Mouse (Mus musculus) neural tube, embryonic 11.5 days (tissue): ENCODE measurements at regions not wholly inside any gene's neighbourhood (a gene's known extent, or its start where the extent isn't known, plus 50 kb on each side); places are given as distances from the start of the nearest gene placed in this dataset.

ENCODE experiments used
- ATAC-seq: fragments of 200-750 bp; cut with Nextera tagmentation; 2 replicates; pipeline ENCODE4 v1.8.0; 2017; ENCODE audit warnings: moderate number of reproducible peaks, mild to moderate bottlenecking, moderate TSS enrichment, moderate library complexity; ENCODE audit not compliant: insufficient read depth, low FRiP score, low TSS enrichment
- DNase-seq: peaks from one replicate; pipeline ENCODE4 v3.0.0-alpha.2; 2015; ENCODE audit warnings: low spot score
- H3K27ac ChIP-seq: fragments of 300-500 bp; sonication (generic); 2 replicates; pipeline ENCODE4 v1.5.1; 2014; ENCODE audit warnings: low read depth, mild to moderate bottlenecking, low read length
- H3K27me3 ChIP-seq: fragments of 300-500 bp; sonication (generic); 2 replicates; pipeline ENCODE4 v1.6.1; 2014; ENCODE audit warnings: mild to moderate bottlenecking, low read length, mixed read lengths; ENCODE audit not compliant: control insufficient read depth, insufficient read depth
- H3K36me3 ChIP-seq: fragments of 300-500 bp; sonication (generic); 2 replicates; pipeline ENCODE4 v1.6.1; 2014; ENCODE audit warnings: mild to moderate bottlenecking, low read length, moderate library complexity, mixed read lengths; ENCODE audit not compliant: control insufficient read depth, insufficient read depth
- H3K4me1 ChIP-seq: fragments of 300-500 bp; sonication (generic); 2 replicates; pipeline ENCODE4 v1.6.1; 2014; ENCODE audit warnings: low read length, mixed read lengths; ENCODE audit not compliant: control insufficient read depth, insufficient read depth
- H3K4me2 ChIP-seq: fragments of 300-500 bp; sonication (generic); 2 replicates; pipeline ENCODE4 v1.6.1; 2014; ENCODE audit warnings: low read depth, mild to moderate bottlenecking, moderate library complexity
- H3K4me3 ChIP-seq: fragments of 300-500 bp; sonication (generic); 2 replicates; pipeline ENCODE4 v1.5.1; 2014; ENCODE audit warnings: low read depth, low read length
- H3K9ac ChIP-seq: fragments of 300-500 bp; sonication (generic); 2 replicates; pipeline ENCODE4 v1.6.1; 2014; ENCODE audit warnings: mild to moderate bottlenecking, low read length
- H3K9me3 ChIP-seq: fragments of 300-500 bp; sonication (generic); 2 replicates; pipeline ENCODE4 v1.6.1; 2016; ENCODE audit warnings: low read length; ENCODE audit not compliant: control insufficient read depth
- WGBS: fragments of 180-500 bp; shearing (Covaris S2); extraction: QIAGEN DNeasy Blood & Tissue Kit; methylation state at CpG from one replicate; pipeline ENCODE4 v1.1.7; 2014; 5-methylcytosine and 5-hydroxymethylcytosine counted together

DNA sequence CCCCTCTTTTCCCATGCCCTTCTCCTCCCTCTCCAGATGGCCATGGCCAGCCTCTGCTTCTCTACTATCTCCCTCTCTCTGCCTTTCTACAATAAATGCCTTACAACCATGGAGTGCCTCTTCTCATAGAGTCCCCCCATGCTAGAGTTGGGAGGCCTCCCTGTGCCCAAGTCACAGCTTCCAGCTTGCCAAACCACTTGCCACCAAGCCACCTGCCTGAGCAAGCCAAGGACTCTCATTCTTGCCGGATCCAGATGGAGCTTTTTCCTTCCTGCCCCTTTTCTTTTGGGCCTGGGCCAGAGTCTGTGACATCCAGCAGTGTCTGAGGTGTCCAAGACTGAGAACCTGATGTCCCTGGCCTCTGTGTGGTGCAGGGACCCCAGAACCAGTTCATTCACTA, 367.4 kb upstream of the Arhgap42 start:
- Histone ChIP-seq H3K36me3 (no peaks in the 10 kb centered on the region), H3K4me1 (no peaks in the 10 kb centered on the region), H3K4me3 (no peak overlapping the region), H3K4me2 (no peak overlapping the region), H3K9ac (no peak overlapping the region), H3K9me3 (no peaks in the 10 kb centered on the region), H3K27ac (no peak overlapping the region), H3K27me3 (no peaks in the 10 kb centered on the region)
- WGBS = 100% methylated on average over 1 of the region's 1 CpGs
- DNase-seq = no peak
- no peak for ATAC-seq

DNA sequence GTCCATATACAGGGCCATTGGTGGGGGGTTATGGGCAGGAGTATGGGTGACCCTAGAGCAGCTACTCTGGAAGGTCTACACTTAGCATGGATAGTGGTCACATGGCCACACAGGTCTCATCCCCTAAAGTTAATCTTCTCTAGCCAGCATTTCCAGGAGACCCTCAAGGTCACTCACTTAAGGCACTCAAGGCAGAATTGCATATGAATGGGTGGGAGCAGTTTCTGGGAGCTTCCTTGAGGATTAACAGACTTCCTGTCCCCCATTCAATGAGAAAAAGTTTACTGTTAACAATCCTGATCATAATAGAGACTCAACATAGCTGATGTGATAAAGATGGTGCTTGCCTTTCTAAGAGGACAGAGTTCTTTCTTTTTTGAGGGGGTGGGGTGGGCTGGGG, 352.4 kb upstream of the Arhgap42 start:
- Histone ChIP-seq H3K9me3 (no peaks in the 10 kb centered on the region), H3K9ac (no peak overlapping the region), H3K27ac (no peak overlapping the region), H3K4me2 (no peak overlapping the region), H3K4me3 (no peak overlapping the region), H3K4me1 (no peaks in the 10 kb centered on the region), H3K27me3 (no peaks in the 10 kb centered on the region), H3K36me3 (no peaks in the 10 kb centered on the region)
- no peak for ATAC-seq
- no peak for DNase-seq

- Histone ChIP-seq H3K9me3 (no peaks in the 10 kb centered on the region), H3K4me1 (no peaks in the 10 kb centered on the region), H3K4me3 (no peak overlapping the region), H3K27ac (no peak overlapping the region), H3K36me3 (no peaks in the 10 kb centered on the region), H3K27me3 (no peaks in the 10 kb centered on the region), H3K9ac (no peak overlapping the region), H3K4me2 (no peak overlapping the region)
- ATAC-seq (no peak), DNase-seq (no peak)
- whole genome bisulfite sequencing = 84% methylated on average over 2 of the region's 2 CpGs
These were observed 344.2 kb upstream of the Arhgap42 start for GRCm38 (mm10) chr9:9583011-9583605.

- no peaks in the 10 kb centered on the region for H3K4me1 ChIP-seq
- H3K9me3 ChIP-seq = no peaks in the 10 kb centered on the region
- H3K4me2 ChIP-seq = no peak overlapping the region
- ATAC-seq (no peak), DNase-seq (no peak)
- 90% methylated on average over 3 of the region's 3 CpGs for WGBS
- H3K36me3 ChIP-seq = no peaks in the 10 kb centered on the region
- no peak overlapping the region for H3K9ac ChIP-seq
- H3K27me3 ChIP-seq = no peaks in the 10 kb centered on the region
- H3K4me3 ChIP-seq = no peak overlapping the region
- no peak overlapping the region for H3K27ac ChIP-seq
These were observed 343.6 kb upstream of the Arhgap42 start for GRCm38 (mm10) chr9:9582301-9583010.

- WGBS = 86% methylated on average over 5 of the region's 5 CpGs
These were observed 329.2 kb upstream of the Arhgap42 start for GRCm38 (mm10) chr9:9568040-9568649.

GRCm38 (mm10) chr9:9564551-9564950, 325.6 kb upstream of the Arhgap42 start:
- Histone ChIP-seq H3K4me1 (no peaks in the 10 kb centered on the region), H3K27ac (no peak overlapping the region), H3K27me3 (no peaks in the 10 kb centered on the region), H3K4me2 (no peak overlapping the region), H3K9me3 (no peaks in the 10 kb centered on the region), H3K4me3 (no peak overlapping the region), H3K36me3 (no peaks in the 10 kb centered on the region), H3K9ac (no peak overlapping the region)
- ATAC-seq (no peak), DNase-seq (no peak)

More at GRCm38 (mm10) chr9:9568040-9568649, 329.2 kb upstream of the Arhgap42 start:
- no peaks in the 10 kb centered on the region for H3K27me3 ChIP-seq
- no peak overlapping the region for H3K27ac ChIP-seq
- H3K4me3 ChIP-seq = no peak overlapping the region
- no peaks in the 10 kb centered on the region for H3K4me1 ChIP-seq
- ATAC-seq = no peak
- H3K36me3 ChIP-seq = no peaks in the 10 kb centered on the region
- no peak overlapping the region for H3K4me2 ChIP-seq
- H3K9me3 ChIP-seq = no peaks in the 10 kb centered on the region
- no peak overlapping the region for H3K9ac ChIP-seq
- DNase-seq = no peak

DNA sequence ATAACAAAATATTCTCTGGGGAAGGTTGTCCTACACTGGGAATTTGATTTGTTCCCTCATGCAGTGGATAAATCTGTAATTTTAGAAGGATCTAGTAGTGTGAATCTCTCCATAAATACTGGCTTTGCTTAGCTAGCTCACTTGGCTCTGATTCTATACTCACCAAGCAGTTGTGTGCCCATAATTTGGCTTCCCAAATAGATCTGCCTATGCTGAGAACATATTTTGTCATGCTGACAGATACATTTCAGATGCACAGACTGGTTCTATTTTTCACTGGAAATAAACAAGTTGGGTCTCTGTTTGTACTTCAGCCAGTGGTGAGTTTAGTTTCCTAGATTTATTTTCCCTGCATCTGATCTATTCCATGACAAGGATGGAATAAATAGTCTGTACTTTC, 309.8 kb upstream of the Arhgap42 start:
- no peaks in the 10 kb centered on the region for H3K9me3 ChIP-seq
- no peak overlapping the region for H3K9ac ChIP-seq
- no peak overlapping the region for H3K27ac ChIP-seq
- no peaks in the 10 kb centered on the region for H3K36me3 ChIP-seq
- no peak overlapping the region for H3K4me3 ChIP-seq
- no peak overlapping the region for H3K4me2 ChIP-seq
- no peak for ATAC-seq
- no peaks in the 10 kb centered on the region for H3K4me1 ChIP-seq
- no peaks in the 10 kb centered on the region for H3K27me3 ChIP-seq
- no peak for DNase-seq

DNA sequence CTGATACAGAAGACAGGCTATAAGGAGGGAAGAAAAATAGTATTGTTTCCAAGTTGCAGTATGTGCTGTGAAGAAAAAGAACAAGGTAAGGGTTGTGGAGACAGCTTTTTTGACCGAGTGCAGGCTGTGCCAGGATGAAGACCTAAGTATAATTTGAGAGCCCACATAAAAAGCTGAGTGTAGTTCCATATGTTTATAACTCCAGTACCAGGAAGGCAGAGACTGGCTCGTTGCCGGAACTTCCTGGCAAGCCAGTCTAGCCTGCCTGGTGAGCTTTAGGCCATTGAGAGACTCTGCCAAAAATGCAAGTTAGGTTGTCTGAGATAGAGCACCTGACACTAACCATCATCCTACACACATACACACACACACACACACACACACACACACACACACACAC, 308.7 kb upstream of the Arhgap42 start:
- Histone ChIP-seq H3K4me1 (no peaks in the 10 kb centered on the region), H3K9ac (no peak overlapping the region), H3K9me3 (no peaks in the 10 kb centered on the region), H3K36me3 (no peaks in the 10 kb centered on the region), H3K4me2 (no peak overlapping the region), H3K27me3 (no peaks in the 10 kb centered on the region), H3K27ac (no peak overlapping the region), H3K4me3 (no peak overlapping the region)
- ATAC-seq = no peak
- no peak for DNase-seq
- WGBS = 91% methylated on average over 3 of the region's 3 CpGs

DNA sequence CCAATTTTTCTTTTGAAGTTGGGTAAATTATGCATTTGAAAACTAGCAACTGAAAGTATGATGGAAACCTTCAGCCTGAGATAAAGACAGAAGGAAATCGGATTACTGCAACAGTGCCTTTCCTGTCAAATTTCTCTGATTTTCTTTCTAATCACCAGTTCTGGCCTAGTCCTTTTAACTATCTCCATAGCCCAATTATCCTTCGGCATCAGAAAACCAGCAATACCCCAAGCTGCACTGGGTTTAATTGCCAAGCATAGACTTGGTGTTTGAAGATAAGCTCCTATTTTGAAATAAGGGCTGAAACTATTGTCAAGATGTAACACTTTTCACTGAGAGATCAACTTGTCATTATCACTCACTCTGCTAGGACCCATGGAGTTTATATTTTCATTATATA, 308.2 kb upstream of the Arhgap42 start:
- no peak overlapping the region for H3K27ac ChIP-seq
- ATAC-seq = no peak
- 81% methylated on average over 2 of the region's 2 CpGs for WGBS
- no peak overlapping the region for H3K4me3 ChIP-seq
- H3K4me1 ChIP-seq = no peaks in the 10 kb centered on the region
- no peak for DNase-seq
- H3K36me3 ChIP-seq = no peaks in the 10 kb centered on the region
- H3K4me2 ChIP-seq = no peak overlapping the region
- no peak overlapping the region for H3K9ac ChIP-seq
- H3K27me3 ChIP-seq = no peaks in the 10 kb centered on the region
- no peaks in the 10 kb centered on the region for H3K9me3 ChIP-seq
